Mouse (Mus musculus) G1E (cell line): ENCODE measurements around the gene Tbc1d23.

ENCODE experiments used
- CTCF ChIP-seq: IDR thresholded peaks from 2 replicates; pipeline ENCODE4 v1.5.1; 2012; ENCODE audit warnings: low read depth, low read length, inconsistent platforms, mixed read lengths
- GATA1 ChIP-seq: IDR thresholded peaks from 2 replicates; pipeline ENCODE4 v1.6.1; 2012; ENCODE audit warnings: borderline replicate concordance, low read length, inconsistent platforms, mixed read lengths
- GATA2 ChIP-seq: IDR thresholded peaks from 2 replicates; pipeline ENCODE4 v1.6.1; 2012; ENCODE audit warnings: low read depth, low read length, inconsistent platforms, borderline replicate concordance
- POLR2AphosphoS5 ChIP-seq: IDR thresholded peaks from 2 replicates; pipeline ENCODE4 v1.6.1; 2012; ENCODE audit warnings: low read depth, low read length, inconsistent platforms; ENCODE audit not compliant: insufficient replicate concordance

DNA sequence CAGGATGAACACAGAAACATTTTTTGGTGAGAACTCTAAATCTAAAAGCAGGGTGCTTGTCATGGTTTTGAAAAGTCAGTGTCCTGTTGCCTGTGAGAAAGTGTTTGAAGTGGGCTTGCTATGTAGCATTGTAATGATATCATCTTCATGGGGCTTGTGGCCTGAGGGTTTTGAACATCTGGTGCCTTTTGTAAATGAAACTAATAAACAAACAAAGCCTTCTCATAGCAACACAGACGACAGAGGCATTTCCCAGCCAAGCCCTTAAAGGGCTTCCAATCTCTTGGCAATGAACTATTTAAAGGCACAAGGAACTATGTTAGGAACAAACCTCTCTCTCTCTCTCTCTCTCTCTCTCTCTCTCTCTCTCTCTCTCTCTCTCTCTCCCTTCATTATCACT lies 35.8 kb upstream of the Tbc1d23 start:
- no peak for TF ChIP-seq CTCF
- TF ChIP-seq GATA1: no peak
- no peak for TF ChIP-seq POLR2AphosphoS5
- TF ChIP-seq GATA2: no peak
